Mouse (Mus musculus) megakaryocyte, embryonic 14.5 days (primary cell): ENCODE results near the gene Kdm8.

ENCODE experiments used
- FLI1 ChIP-seq: IDR thresholded peaks from 2 replicates; pipeline ENCODE4 v1.6.1; 2012; ENCODE audit warnings: low read length, inconsistent platforms, mixed read lengths
- GATA1 ChIP-seq: IDR thresholded peaks from 3 replicates; pipeline ENCODE4 v1.6.1; 2012; ENCODE audit warnings: mixed read lengths, low read length, inconsistent platforms, borderline replicate concordance

- TF ChIP-seq GATA1 (no peak), FLI1 (no peak)
Measured at GRCm38 (mm10) chr7:125415087-125415486, 29.4 kb upstream of the Kdm8 start.
